Mouse (Mus musculus): Measurements from ENCODE around the gene Olfr1290. TPM values are rescaled to one million over a fixed set of nuclear protein-coding genes. Genes with fewer than 3 reads are reported as not detected.

Gene Olfr1290
- not detected for total RNA-seq (2021)
- long read RNA-seq, experiment 1: 0 reads
- long read RNA-seq, experiment 2: 0 reads

DNA sequence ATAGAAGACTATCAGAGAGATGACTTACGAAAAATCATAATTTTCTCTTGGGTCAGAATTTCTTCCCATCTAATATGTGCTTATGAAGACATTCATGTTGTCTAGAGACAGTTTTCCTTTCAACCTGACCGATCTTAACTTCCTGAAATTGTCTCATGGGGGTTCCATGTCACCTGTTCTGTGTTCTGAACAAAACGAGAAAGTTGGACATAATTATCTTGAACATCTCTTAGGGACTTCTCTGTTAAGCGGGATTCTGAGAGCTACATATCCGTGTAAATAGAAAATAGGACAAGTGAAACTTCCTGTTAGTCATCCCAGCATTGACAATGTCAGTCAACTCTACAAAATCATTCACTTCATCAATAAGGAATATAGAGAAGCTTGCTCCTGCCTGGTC is at the start of gene Olfr1290:
TSS of gene Olfr1290 (minus strand) at position 101 of the 400 bp plus-strand sequence.
- DNase-seq (ENCODE audit: low spot score): no peak

DNA sequence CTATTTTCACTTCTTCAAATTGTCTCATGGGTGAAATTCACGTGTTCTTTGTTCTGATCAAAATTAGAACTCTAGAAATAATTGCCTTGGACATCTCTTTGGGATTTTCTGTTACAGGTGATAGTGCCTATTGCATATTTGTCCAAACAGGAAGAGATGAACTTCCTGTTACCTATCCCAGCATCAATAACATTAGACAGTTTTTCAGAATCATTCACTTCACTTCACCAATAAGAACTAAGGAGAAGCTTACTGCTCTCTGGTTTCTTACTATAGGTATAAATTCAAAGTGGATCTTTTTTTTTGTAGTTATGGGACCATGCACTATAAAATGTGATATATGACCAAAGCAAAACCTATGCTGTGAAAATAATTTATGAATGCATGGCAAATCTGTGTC is 46.6 kb upstream of the Olfr1290 start, which contains the start of gene Olfr1294:
TSS of gene Olfr1294 (minus strand) at position 101 of the 400 bp plus-strand sequence.
- no peak for DNase-seq (ENCODE audit: low spot score)

DNA sequence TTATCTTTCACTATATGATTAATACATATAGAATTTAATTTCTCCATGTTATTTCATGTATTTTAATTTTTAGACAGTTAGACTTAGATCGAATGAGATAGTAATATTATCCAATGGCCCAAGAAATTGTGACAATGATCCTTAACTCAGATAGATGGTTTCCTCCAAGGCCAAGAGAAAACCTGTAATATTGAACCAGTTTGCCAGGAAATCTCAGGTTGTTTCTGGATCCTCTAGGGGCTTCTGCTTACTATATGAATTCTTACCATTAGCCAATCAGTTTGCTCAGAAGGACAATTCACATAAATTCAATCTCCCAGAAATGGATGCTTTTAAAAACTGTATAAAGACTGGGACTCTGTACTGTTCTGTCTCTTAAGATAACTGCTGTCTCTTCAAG is 31.3 kb upstream of the Olfr1290 start, which contains the start of gene Olfr1293-ps:
TSS of gene Olfr1293-ps (plus strand) at position 301 of the 400 bp plus-strand sequence.
- DNase-seq (ENCODE audit: low spot score): no peak

DNA sequence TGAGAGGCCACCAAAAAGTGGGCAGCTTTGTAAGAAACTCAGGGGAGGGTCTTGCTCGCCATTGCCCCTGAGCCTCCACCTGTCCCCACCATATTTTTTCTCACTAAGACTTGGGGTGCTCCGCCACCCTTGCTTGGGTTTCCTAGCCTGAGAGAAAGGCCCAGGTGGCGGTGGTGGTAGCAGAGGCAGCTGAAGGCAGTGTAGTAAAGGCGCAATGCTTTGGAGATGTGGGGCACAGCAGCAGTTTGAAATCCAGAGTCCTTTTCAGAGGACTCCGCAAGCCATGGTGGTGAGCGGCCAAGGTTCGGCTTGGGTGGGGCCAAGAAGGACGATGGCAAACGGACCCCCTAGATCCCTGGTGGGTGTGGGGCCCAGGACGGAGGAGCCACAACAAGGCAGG is 23.8 kb upstream of the Olfr1290 start:
- no peak for DNase-seq (ENCODE audit: low spot score)

DNA sequence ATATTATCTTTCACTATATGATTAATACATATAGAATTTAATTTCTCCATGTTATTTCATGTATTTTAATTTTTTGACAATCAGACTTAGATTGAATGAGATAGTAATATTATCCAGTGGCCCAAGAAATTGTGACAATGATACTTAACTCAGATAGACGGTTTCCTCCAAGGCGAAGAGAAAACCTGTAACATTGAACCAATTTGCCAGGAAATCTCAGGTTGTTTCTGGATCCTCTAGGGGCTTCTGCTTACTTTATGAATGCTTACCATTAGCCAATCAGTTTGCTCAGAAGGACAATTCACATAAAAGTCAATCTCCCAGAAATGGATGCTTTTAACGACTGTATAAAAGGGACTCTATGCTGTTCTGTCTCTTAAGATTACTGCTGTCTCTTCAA is 3.3 kb upstream of the Olfr1290 start, which contains the start of gene Olfr1291-ps1:
TSS of gene Olfr1291-ps1 (plus strand) at position 301 of the 400 bp plus-strand sequence.
- no peak for DNase-seq (ENCODE audit: low spot score)

DNA sequence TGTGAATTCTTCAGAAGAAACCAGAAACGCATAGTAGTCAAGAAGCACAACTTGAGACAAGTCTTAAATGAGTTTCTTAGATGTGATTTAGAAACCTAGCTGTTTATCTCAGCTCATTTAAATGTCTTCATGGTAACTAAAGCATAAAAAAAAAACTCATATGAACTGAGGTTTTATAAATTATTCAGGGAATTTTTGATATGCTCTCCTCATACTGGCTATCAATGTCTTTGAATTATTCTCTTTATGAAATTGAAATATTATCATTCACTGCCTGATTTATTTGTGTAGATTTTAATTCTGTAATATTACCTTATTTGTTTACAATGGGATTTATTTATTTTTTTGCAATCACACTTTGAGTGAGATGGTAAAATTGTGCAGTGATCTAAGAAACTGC is 13.1 kb downstream of the Olfr1290 start, which contains the start of gene Olfr1289:
TSS of gene Olfr1289 (plus strand) at position 301 of the 400 bp plus-strand sequence.
- no peak for DNase-seq (ENCODE audit: low spot score)

DNA sequence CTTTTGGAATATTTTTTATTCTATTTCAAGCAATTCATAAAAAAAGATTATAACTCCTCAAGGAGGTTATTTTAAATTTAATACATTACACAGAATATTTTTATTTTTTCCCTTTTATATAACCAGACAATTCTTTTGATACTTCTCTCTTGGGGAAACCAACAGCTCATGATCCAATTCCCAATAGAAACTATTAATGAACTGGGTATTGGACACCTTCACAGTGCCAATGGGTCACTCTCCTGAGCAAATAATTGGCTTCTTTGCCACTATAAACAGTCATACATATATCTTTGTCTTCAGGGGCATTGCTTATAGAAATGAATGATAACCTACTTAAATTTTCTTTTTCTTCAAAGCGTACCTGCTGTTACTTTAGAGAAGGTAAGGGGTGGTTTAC is 19.8 kb downstream of the Olfr1290 start, which contains the start of gene Olfr1288:
TSS of gene Olfr1288 (plus strand) at position 301 of the 400 bp plus-strand sequence.
- DNase-seq (ENCODE audit: low spot score): no peak

DNA sequence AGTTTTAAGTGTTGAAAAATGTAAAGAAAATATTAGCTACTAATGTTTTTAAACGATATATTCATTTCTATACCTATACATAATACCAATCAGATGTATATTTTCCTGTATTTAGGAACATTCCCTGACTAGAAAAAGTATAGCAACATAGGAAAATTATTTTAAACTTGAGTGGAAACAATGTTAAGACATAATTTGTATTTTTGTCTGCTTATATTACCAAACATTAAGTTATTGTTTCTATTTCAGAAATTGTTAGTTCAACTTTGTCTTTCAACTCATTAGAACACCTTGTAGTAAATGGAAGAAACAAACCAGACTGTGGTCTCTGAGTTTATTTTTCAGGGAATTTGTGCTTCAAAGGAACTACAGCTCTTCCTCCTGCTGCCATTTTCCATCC is 44.8 kb downstream of the Olfr1290 start, which contains the start of gene Olfr1287:
TSS of gene Olfr1287 (plus strand) at position 301 of the 400 bp plus-strand sequence.
- no peak for DNase-seq (ENCODE audit: low spot score)

Other genes starting within 250 kb of the Olfr1290 start
- gene Olfr1276, start 239.3 kb downstream of the Olfr1290 start, total RNA-seq (2021): not detected
- gene Olfr1277, start 219.7 kb downstream of the Olfr1290 start, total RNA-seq (2021): not detected
- not detected for gene Olfr1278, start 203.7 kb downstream of the Olfr1290 start, total RNA-seq (2021)
- gene Olfr1279, start 193.2 kb downstream of the Olfr1290 start, total RNA-seq (2021): not detected
- gene Olfr1280, start 179.8 kb downstream of the Olfr1290 start, total RNA-seq (2021): not detected
- not detected for gene Olfr1281, start 167.3 kb downstream of the Olfr1290 start, total RNA-seq (2021)
- gene Olfr1282, start 157.8 kb downstream of the Olfr1290 start, total RNA-seq (2021): not detected
- not detected for gene Olfr1283, start 127.0 kb downstream of the Olfr1290 start, total RNA-seq (2021)
- gene Olfr1284, start 118.3 kb downstream of the Olfr1290 start, total RNA-seq (2021): not detected
- not detected for gene Olfr1286, start 70.7 kb downstream of the Olfr1290 start, total RNA-seq (2021)
- gene Olfr1287, start 44.7 kb downstream of the Olfr1290 start, total RNA-seq (2021): not detected
- not detected for gene Olfr1288, start 19.7 kb downstream of the Olfr1290 start, total RNA-seq (2021)
- gene Olfr1289, start 13.0 kb downstream of the Olfr1290 start, total RNA-seq (2021): not detected
- not detected for gene Olfr1291-ps1, start 3.4 kb upstream of the Olfr1290 start, total RNA-seq (2021)
- not detected for gene Olfr1293-ps, start 31.4 kb upstream of the Olfr1290 start, total RNA-seq (2021)
- not detected for gene Olfr1294, start 46.5 kb upstream of the Olfr1290 start, total RNA-seq (2021)
- gene Olfr1295, start 75.9 kb upstream of the Olfr1290 start, total RNA-seq (2021): not detected
- not detected for gene Olfr1297, start 132.7 kb upstream of the Olfr1290 start, total RNA-seq (2021)
- gene Olfr1298, start 155.4 kb upstream of the Olfr1290 start, total RNA-seq (2021): not detected
- not detected for gene Olfr1299, start 167.6 kb upstream of the Olfr1290 start, total RNA-seq (2021)

All from gastrocnemius, adult 18-20 months (tissue).